Mouse (Mus musculus): ENCODE data around the gene Cc2d1a. TPM values are rescaled to one million over a fixed set of nuclear protein-coding genes. Genes with fewer than 3 reads are reported as not detected.

Gene Cc2d1a
- polyA plus RNA-seq, 1 experiment from 2014 or later: 19.5 TPM

DNA sequence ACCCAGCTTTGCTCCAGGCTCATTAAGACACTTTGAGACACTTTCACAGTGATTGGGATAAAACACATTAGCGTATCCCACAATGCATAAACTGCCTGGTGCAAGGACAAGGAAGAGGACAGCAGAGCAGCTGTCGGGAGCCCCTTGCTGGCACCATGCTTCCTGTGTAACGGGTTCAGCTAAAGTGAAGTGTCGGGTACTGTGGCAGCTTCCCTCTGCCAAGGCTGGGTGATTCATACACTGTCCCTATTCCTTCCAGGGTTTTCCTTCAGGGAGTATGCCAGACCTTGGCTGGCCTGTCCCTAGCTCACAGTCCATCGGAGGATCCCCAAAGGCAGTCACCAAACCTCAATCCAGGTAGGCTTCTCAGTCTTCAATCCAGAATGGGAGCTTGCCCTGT is 22.4 kb upstream of the Cc2d1a start:
- Histone ChIP-seq H3K27me3 (no peaks in the 10 kb centered on the region), H3K36me3 (peaks cover 46% of the 10 kb centered on the region), H3K9ac (replicated peaks) (no peak overlapping the region), H3K4me1 (no peaks in the 10 kb centered on the region), H3K9me3 (no peaks in the 10 kb centered on the region), H3K4me2 (replicated peaks) (no peak overlapping the region), H3K27ac (replicated peaks) (no peak overlapping the region), H3K4me3 (no peak overlapping the region)
- WGBS: 91% methylated on average over 5 of the region's 5 CpGs
- ATAC-seq (ENCODE audit: low FRiP score, low read depth): no peak

DNA sequence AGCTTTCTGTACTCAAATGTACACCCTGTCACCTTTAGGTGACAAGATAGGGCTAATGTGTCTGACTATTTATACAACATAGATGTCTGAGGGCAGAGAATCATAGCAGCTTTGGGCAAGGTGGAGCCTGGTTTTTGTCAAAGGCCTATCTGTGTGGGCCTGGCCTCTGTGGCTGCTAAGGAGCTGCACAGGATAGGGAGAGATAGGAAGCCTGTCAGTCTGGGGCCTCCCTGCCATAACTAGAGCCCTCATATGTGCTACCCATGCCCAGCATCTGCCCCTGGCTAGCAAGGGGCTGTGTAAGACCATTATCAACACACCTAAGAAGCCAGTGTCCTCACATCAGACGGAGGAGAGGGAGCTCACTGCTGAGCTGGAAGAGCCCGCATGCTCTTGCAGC is 20.0 kb upstream of the Cc2d1a start:
- Histone ChIP-seq H3K4me2 (replicated peaks) (no peak overlapping the region), H3K27ac (replicated peaks) (no peak overlapping the region), H3K9ac (replicated peaks) (no peak overlapping the region), H3K27me3 (no peaks in the 10 kb centered on the region), H3K4me3 (no peak overlapping the region), H3K36me3 (peaks cover 27% of the 10 kb centered on the region), H3K4me1 (no peaks in the 10 kb centered on the region), H3K9me3 (no peaks in the 10 kb centered on the region)
- 88% methylated on average over 2 of the region's 2 CpGs for WGBS
- ATAC-seq (ENCODE audit: low FRiP score, low read depth): no peak

DNA sequence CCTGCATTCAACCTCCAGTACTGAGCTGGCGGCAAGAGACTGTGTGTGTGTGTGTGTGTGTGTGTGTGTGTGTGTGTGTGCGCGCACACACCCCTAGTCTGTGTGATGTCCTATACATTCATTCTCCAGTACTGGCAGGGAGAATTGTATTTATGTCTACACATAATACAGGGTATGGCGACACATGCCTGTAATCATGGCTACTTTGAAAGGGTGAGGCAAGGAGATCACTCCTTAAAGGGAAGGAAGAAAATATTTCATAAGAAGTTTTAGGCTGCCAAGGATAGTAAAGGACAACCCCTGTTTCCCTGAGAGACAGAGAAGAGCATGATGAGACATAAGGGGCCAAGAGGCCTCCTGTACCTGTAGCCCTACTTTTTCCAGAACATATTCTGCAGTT is 9.9 kb upstream of the Cc2d1a start:
- Histone ChIP-seq H3K9me3 (no peaks in the 10 kb centered on the region), H3K36me3 (0 out of 2 replicates have a peak, but pooled peaks cover 12% of the 10 kb centered on the region), H3K27ac (replicated peaks) (no peak overlapping the region), H3K9ac (replicated peaks) (no peak overlapping the region), H3K4me2 (replicated peaks) (no peak overlapping the region), H3K4me1 (no peaks in the 10 kb centered on the region), H3K27me3 (no peaks in the 10 kb centered on the region), H3K4me3 (no peak overlapping the region)
- ATAC-seq (ENCODE audit: low FRiP score, low read depth): no peak
- WGBS: 85% methylated on average over 4 of the region's 4 CpGs

DNA sequence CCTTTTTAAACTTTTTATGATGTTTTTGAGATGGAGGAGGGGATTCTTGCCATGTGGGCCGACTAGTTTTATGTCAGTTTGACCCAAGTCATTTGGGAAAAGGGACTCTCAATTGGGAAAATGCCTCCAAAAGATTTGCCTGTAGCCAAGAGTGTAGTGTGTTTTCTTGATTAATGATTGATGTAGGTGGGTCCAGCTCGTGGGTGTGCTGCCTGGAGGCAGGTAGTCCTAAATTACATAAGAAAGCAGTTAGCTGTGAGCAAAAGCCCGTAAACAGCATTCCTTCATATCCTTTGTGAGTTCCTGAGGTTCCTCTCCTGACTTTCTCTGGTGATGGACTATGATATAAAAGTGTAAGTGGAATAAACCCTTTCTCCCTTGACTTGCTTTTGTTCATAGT is 1.4 kb upstream of the Cc2d1a start:
- H3K4me1 ChIP-seq: peaks cover 15% of the 10 kb centered on the region
- no peak overlapping the region for H3K4me2 ChIP-seq (replicated peaks)
- no peak overlapping the region for H3K4me3 ChIP-seq
- H3K36me3 ChIP-seq: peaks cover 2% of the 10 kb centered on the region
- no peak overlapping the region for H3K27ac ChIP-seq (replicated peaks)
- no peak for ATAC-seq (ENCODE audit: low FRiP score, low read depth)
- WGBS: 89% methylated on average over 3 of the region's 3 CpGs
- no peaks in the 10 kb centered on the region for H3K27me3 ChIP-seq
- no peak overlapping the region for H3K9ac ChIP-seq (replicated peaks)
- H3K9me3 ChIP-seq: no peaks in the 10 kb centered on the region

DNA sequence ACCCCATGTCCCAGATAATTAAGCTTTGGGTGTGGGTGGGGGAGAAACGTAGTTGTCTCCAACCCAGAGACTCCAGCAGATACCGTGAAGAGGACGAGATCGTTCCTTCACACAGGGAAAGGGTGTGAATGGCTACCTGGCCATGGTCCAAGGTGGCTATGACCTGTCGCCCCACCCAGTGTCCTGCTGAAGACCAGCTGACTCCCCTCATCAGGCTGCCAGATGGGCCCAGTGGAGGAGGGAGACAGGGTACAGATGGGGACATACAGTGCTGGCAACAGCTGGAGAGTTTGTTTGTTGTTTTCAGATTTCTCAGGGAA is 755 bp upstream of the Cc2d1a start:
- Histone ChIP-seq H3K9me3 (no peaks in the 10 kb centered on the region), H3K9ac (replicated peaks) (no peak overlapping the region), H3K36me3 (peaks cover 9% of the 10 kb centered on the region), H3K27me3 (no peaks in the 10 kb centered on the region), H3K27ac (replicated peaks) (no peak overlapping the region), H3K4me2 (replicated peaks) (peak overlapping the region; percentile 85), H3K4me1 (peaks cover 15% of the 10 kb centered on the region), H3K4me3 (peak overlapping the region; percentile 62; the same call in 1 of the 2 replicates)
- no peak for ATAC-seq (ENCODE audit: low FRiP score, low read depth)
- WGBS: 96% methylated on average over 5 of the region's 5 CpGs

GRCm38 (mm10) chr8:84147324-84147766 is 391 bp downstream of the Cc2d1a start:
- H3K4me1 ChIP-seq: peaks cover 15% of the 10 kb centered on the region
- H3K4me3 ChIP-seq: peak overlapping the region; percentile 62
- peak overlapping the region; percentile 81 for H3K9ac ChIP-seq (replicated peaks)
- H3K36me3 ChIP-seq: peaks cover 20% of the 10 kb centered on the region
- H3K9me3 ChIP-seq: no peaks in the 10 kb centered on the region
- no peaks in the 10 kb centered on the region for H3K27me3 ChIP-seq
- 16% methylated on average over 14 of the region's 14 CpGs for WGBS
- H3K4me2 ChIP-seq (replicated peaks): peak overlapping the region; percentile 85
- H3K27ac ChIP-seq (replicated peaks): no peak overlapping the region
- ATAC-seq (ENCODE audit: low FRiP score, low read depth): peak; percentile 79

GRCm38 (mm10) chr8:84144636-84145245 is 3.0 kb downstream of the Cc2d1a start:
- ATAC-seq (ENCODE audit: low FRiP score, low read depth): no peak

GRCm38 (mm10) chr8:84140838-84141237 is 6.9 kb downstream of the Cc2d1a start:
- H3K9ac ChIP-seq (replicated peaks): no peak overlapping the region
- WGBS: 91% methylated on average over 4 of the region's 4 CpGs
- no peak overlapping the region for H3K4me3 ChIP-seq
- no peaks in the 10 kb centered on the region for H3K27me3 ChIP-seq
- no peaks in the 10 kb centered on the region; the same call in 1 of the 2 replicates for H3K4me1 ChIP-seq
- no peaks in the 10 kb centered on the region for H3K9me3 ChIP-seq
- no peak overlapping the region for H3K27ac ChIP-seq (replicated peaks)
- peaks cover 84% of the 10 kb centered on the region for H3K36me3 ChIP-seq
- no peak overlapping the region for H3K4me2 ChIP-seq (replicated peaks)
- ATAC-seq (ENCODE audit: low FRiP score, low read depth): no peak

More at GRCm38 (mm10) chr8:84144636-84145245, 3.0 kb downstream of the Cc2d1a start:
- Histone ChIP-seq H3K9ac (replicated peaks) (no peak overlapping the region), H3K4me2 (replicated peaks) (no peak overlapping the region), H3K4me1 (peaks cover 15% of the 10 kb centered on the region), H3K4me3 (no peak overlapping the region), H3K27ac (replicated peaks) (no peak overlapping the region), H3K9me3 (no peaks in the 10 kb centered on the region), H3K27me3 (no peaks in the 10 kb centered on the region), H3K36me3 (peaks cover 45% of the 10 kb centered on the region)
- 95% methylated on average over 8 of the region's 8 CpGs for WGBS

DNA sequence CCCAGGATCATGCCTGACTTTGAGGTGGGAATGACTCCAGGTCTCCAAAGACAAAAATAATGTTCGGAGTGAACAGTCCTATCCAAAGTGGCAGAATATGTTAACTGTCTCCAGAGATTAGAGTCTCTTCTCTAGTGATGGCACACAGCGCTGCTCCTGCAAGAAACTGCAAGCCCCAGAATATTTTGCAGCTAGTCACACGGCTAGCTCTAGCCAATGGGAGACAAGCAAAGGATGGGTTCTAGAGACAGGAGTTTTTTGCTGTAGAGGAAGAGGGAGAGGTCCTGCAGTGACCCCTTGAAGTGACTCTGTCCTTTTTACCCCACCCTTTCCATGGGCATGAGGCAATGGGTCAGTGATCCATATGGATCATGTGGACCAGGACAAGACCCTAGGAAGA is 9.9 kb downstream of the Cc2d1a start:
- Histone ChIP-seq H3K4me1 (no peaks in the 10 kb centered on the region), H3K9ac (replicated peaks) (no peak overlapping the region), H3K4me2 (replicated peaks) (no peak overlapping the region), H3K27ac (replicated peaks) (no peak overlapping the region), H3K9me3 (no peaks in the 10 kb centered on the region), H3K4me3 (no peak overlapping the region), H3K36me3 (peaks cover 99% of the 10 kb centered on the region), H3K27me3 (no peaks in the 10 kb centered on the region; the same call in 1 of the 2 replicates)
- ATAC-seq (ENCODE audit: low FRiP score, low read depth): no peak
- 89% methylated on average over 3 of the region's 3 CpGs for WGBS

- WGBS: 89% methylated on average over 8 of the region's 8 CpGs
- Histone ChIP-seq H3K27me3 (peaks cover 15% of the 10 kb centered on the region; the same call in 1 of the 2 replicates), H3K4me1 (peaks cover 4% of the 10 kb centered on the region; the same call in 1 of the 2 replicates), H3K27ac (replicated peaks) (no peak overlapping the region), H3K4me3 (no peak overlapping the region), H3K9me3 (no peaks in the 10 kb centered on the region), H3K9ac (replicated peaks) (no peak overlapping the region), H3K4me2 (replicated peaks) (no peak overlapping the region), H3K36me3 (peaks cover 57% of the 10 kb centered on the region)
- ATAC-seq (ENCODE audit: low FRiP score, low read depth): no peak
Observed at GRCm38 (mm10) chr8:84132225-84132624, 15.5 kb downstream of the Cc2d1a start.

DNA sequence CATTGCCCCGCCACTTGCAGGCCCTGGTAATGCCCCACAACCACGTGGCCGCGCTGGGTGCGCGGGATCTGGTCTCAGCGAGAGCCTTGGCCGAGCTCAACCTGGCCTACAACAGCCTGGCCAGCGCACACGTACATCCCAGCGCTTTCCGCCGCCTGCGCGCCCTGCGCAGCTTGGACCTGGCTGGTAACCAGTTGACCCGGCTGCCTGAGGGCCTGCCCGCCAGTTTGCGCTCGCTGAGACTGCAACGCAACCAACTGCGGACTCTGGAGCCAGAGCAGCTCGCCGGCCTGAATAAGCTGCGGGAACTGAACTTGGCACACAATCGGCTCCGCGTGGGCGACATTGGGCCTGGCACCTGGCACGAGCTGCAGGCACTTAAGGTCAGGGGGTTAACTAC is 16.9 kb downstream of the Cc2d1a start:
- peaks cover 4% of the 10 kb centered on the region; the same call in 1 of the 2 replicates for H3K4me1 ChIP-seq
- H3K36me3 ChIP-seq: peaks cover 43% of the 10 kb centered on the region
- no peak overlapping the region for H3K9ac ChIP-seq (replicated peaks)
- H3K4me3 ChIP-seq: no peak overlapping the region
- H3K4me2 ChIP-seq (replicated peaks): no peak overlapping the region
- ATAC-seq (ENCODE audit: low FRiP score, low read depth): no peak
- 52% methylated on average over 30 of the region's 30 CpGs for WGBS
- 0 out of 2 replicates have a peak overlapping the region, but pooled peaks have one; percentile 1 for H3K27ac ChIP-seq (replicated peaks)
- H3K9me3 ChIP-seq: no peaks in the 10 kb centered on the region
- peaks cover 15% of the 10 kb centered on the region; the same call in 1 of the 2 replicates for H3K27me3 ChIP-seq

- Histone ChIP-seq H3K27me3 (peaks cover 15% of the 10 kb centered on the region; the same call in 1 of the 2 replicates), H3K36me3 (peaks cover 17% of the 10 kb centered on the region), H3K27ac (replicated peaks) (no peak overlapping the region), H3K4me1 (peaks cover 4% of the 10 kb centered on the region; the same call in 1 of the 2 replicates), H3K9ac (replicated peaks) (no peak overlapping the region), H3K4me2 (replicated peaks) (no peak overlapping the region), H3K9me3 (no peaks in the 10 kb centered on the region), H3K4me3 (no peak overlapping the region)
- ATAC-seq (ENCODE audit: low FRiP score, low read depth): no peak
- 83% methylated on average over 8 of the region's 8 CpGs for WGBS
Observed at GRCm38 (mm10) chr8:84128277-84128676, 19.5 kb downstream of the Cc2d1a start.

Data from midbrain, embryonic 12.5 days (tissue).